Mouse (Mus musculus) testis, adult 2 months (tissue): ENCODE data around the gene B2m. TPM values are rescaled to one million over a fixed set of nuclear protein-coding genes. Genes with fewer than 3 reads are reported as not detected.

Experiments
- H3K27ac ChIP-seq: fragments of 200-500 bp; 2 replicates; pipeline ENCODE4 v1.5.1; 2012; ENCODE audit warnings: low read depth, low read length; ENCODE audit not compliant: control insufficient read depth, insufficient read depth
- H3K27me3 ChIP-seq: fragments of 200-500 bp; 2 replicates; pipeline ENCODE4 v1.6.1; 2012; ENCODE audit warnings: mild to moderate bottlenecking, low read length, moderate library complexity; ENCODE audit not compliant: control insufficient read depth, insufficient read depth
- H3K36me3 ChIP-seq: fragments of 200-500 bp; 2 replicates; pipeline ENCODE4 v1.6.1; 2012; ENCODE audit warnings: mild to moderate bottlenecking, low read length; ENCODE audit not compliant: control insufficient read depth, insufficient read depth
- H3K4me1 ChIP-seq: fragments of 200-500 bp; 2 replicates; pipeline ENCODE4 v1.6.1; 2012; ENCODE audit warnings: low read length; ENCODE audit not compliant: control insufficient read depth, insufficient read depth
- H3K4me3 ChIP-seq: fragments of 200-500 bp; 2 replicates; pipeline ENCODE4 v1.5.1; 2012; ENCODE audit warnings: low read depth, mild to moderate bottlenecking, low read length, moderate library complexity, mixed read lengths; ENCODE audit not compliant: control insufficient read depth
- CTCF ChIP-seq: fragments of 200-500 bp; IDR thresholded peaks from 2 replicates; pipeline ENCODE4 v1.5.1; 2012; ENCODE audit warnings: low read depth, mild to moderate bottlenecking, inconsistent platforms, low read length, moderate library complexity; ENCODE audit not compliant: control insufficient read depth, insufficient read depth, insufficient replicate concordance
- POLR2A ChIP-seq: fragments of 200-500 bp; IDR thresholded peaks from 2 replicates; pipeline ENCODE4 v1.6.1; 2012; ENCODE audit warnings: low read depth, mild to moderate bottlenecking, inconsistent platforms, low read length, moderate library complexity; ENCODE audit not compliant: control insufficient read depth
- polyA plus RNA-seq: library from polyadenylated mRNA; depleted of rRNA; stranded (reverse); fragments of >200 nt; gene quantifications from 2 replicates; pipeline ENCODE4 v1.2.3, GENCODE M21; 2012

B2m gene
- polyA plus RNA-seq, 1 experiment: 35.8 TPM

- TF ChIP-seq CTCF (no peak), POLR2A (no peak)
- H3K27ac ChIP-seq: no peak overlapping the region
- no peaks in the 10 kb centered on the region for H3K27me3 ChIP-seq
- H3K4me1 ChIP-seq: peaks cover 4% of the 10 kb centered on the region
- H3K36me3 ChIP-seq: no peaks in the 10 kb centered on the region
- H3K4me3 ChIP-seq: no peak overlapping the region
Observed at GRCm38 (mm10) chr2:122151221-122151620, 3.7 kb downstream of the B2m start.

- Histone ChIP-seq H3K36me3 (no peaks in the 10 kb centered on the region), H3K27ac (no peak overlapping the region), H3K4me3 (no peak overlapping the region), H3K27me3 (no peaks in the 10 kb centered on the region), H3K4me1 (peaks cover 2% of the 10 kb centered on the region)
- no peak for TF ChIP-seq POLR2A
- TF ChIP-seq CTCF: no peak
Observed at GRCm38 (mm10) chr2:122152850-122153249, 5.4 kb downstream of the B2m start.

GRCm38 (mm10) chr2:122153681-122154365 lies 6.3 kb downstream of the B2m start:
- H3K4me3 ChIP-seq: no peak overlapping the region
- H3K4me1 ChIP-seq: 0 out of 2 replicates have a peak, but pooled peaks cover under 1% of the 10 kb centered on the region
- H3K36me3 ChIP-seq: no peaks in the 10 kb centered on the region
- no peaks in the 10 kb centered on the region for H3K27me3 ChIP-seq
- TF ChIP-seq CTCF: no peak
- TF ChIP-seq POLR2A: no peak
- no peak overlapping the region for H3K27ac ChIP-seq

- no peak overlapping the region for H3K27ac ChIP-seq
- H3K4me3 ChIP-seq: no peak overlapping the region
- TF ChIP-seq POLR2A (no peak), CTCF (no peak)
- no peaks in the 10 kb centered on the region for H3K27me3 ChIP-seq
- no peaks in the 10 kb centered on the region for H3K36me3 ChIP-seq
- 0 out of 2 replicates have a peak, but pooled peaks cover 2% of the 10 kb centered on the region for H3K4me1 ChIP-seq
Observed at GRCm38 (mm10) chr2:122154479-122154878, 7.0 kb downstream of the B2m start.

- TF ChIP-seq POLR2A: no peak
- no peak for TF ChIP-seq CTCF
- no peaks in the 10 kb centered on the region for H3K36me3 ChIP-seq
- H3K27ac ChIP-seq: no peak overlapping the region
- H3K4me1 ChIP-seq: peaks cover 2% of the 10 kb centered on the region; the same call in 1 of the 2 replicates
- H3K27me3 ChIP-seq: no peaks in the 10 kb centered on the region
- H3K4me3 ChIP-seq: no peak overlapping the region
Observed at GRCm38 (mm10) chr2:122155292-122155691, 7.8 kb downstream of the B2m start.

- Histone ChIP-seq H3K27me3 (no peaks in the 10 kb centered on the region), H3K36me3 (no peaks in the 10 kb centered on the region), H3K27ac (no peak overlapping the region), H3K4me1 (peaks cover 2% of the 10 kb centered on the region; the same call in 1 of the 2 replicates), H3K4me3 (no peak overlapping the region)
- TF ChIP-seq CTCF (no peak), POLR2A (no peak)
Observed at GRCm38 (mm10) chr2:122156051-122156700, 8.7 kb downstream of the B2m start.

- H3K4me1 ChIP-seq: peaks cover 2% of the 10 kb centered on the region; the same call in 1 of the 2 replicates
- H3K36me3 ChIP-seq: no peaks in the 10 kb centered on the region
- H3K27me3 ChIP-seq: no peaks in the 10 kb centered on the region
- H3K4me3 ChIP-seq: no peak overlapping the region
- no peak for TF ChIP-seq CTCF
- no peak for TF ChIP-seq POLR2A
- no peak overlapping the region for H3K27ac ChIP-seq
Observed at GRCm38 (mm10) chr2:122157561-122157960, 10.1 kb downstream of the B2m start.
